Mouse (Mus musculus): ENCODE data around the gene Cntd1. TPM values are rescaled to one million over a fixed set of nuclear protein-coding genes. Genes with fewer than 3 reads are reported as not detected.

Cntd1 gene
- polyA plus RNA-seq, 1 experiment from 2014 or later = 0.72 TPM

- Histone ChIP-seq H3K4me1 (replicated peaks) (peaks cover 15% of the 10 kb centered on the region), H3K36me3 (no peaks in the 10 kb centered on the region), H3K9ac (no peak overlapping the region), H3K27ac (0 out of 2 replicates have a peak overlapping the region, but pooled peaks have one; percentile 89), H3K27me3 (replicated peaks) (no peaks in the 10 kb centered on the region), H3K9me3 (no peaks in the 10 kb centered on the region), H3K4me3 (replicated peaks) (no peak overlapping the region), H3K4me2 (replicated peaks) (peak overlapping the region; percentile 87; the same call in 1 of the 2 replicates)
- ATAC-seq = no peak
- 45% methylated on average over 4 of the region's 4 CpGs for WGBS
Measured at GRCm38 (mm10) chr11:101245071-101245470, 33.7 kb upstream of the Cntd1 start.

- no peaks in the 10 kb centered on the region for H3K36me3 ChIP-seq
- H3K27ac ChIP-seq = peak within 1 kb of the TSS; percentile 89
- H3K9me3 ChIP-seq = no peaks in the 10 kb centered on the region
- H3K27me3 ChIP-seq (replicated peaks) = no peaks in the 10 kb centered on the region
- peak within 1 kb of the TSS; percentile 56 for H3K4me3 ChIP-seq (replicated peaks)
- H3K4me2 ChIP-seq (replicated peaks) = peak within 1 kb of the TSS; percentile 87
- ATAC-seq = peak; percentile 75
- under 1% methylated on average over 58 of the region's 63 CpGs for WGBS
- peak within 1 kb of the TSS; percentile 67 for H3K9ac ChIP-seq
- H3K4me1 ChIP-seq (replicated peaks) = peaks cover 15% of the 10 kb centered on the region
Measured at GRCm38 (mm10) chr11:101245855-101246701, 32.7 kb upstream of the Cntd1 start, which contains the start of gene Ramp2. Gene Ramp2, plus strand, starts transcription at chr11:101246028.

- Histone ChIP-seq H3K36me3 (no peaks in the 10 kb centered on the region), H3K4me1 (replicated peaks) (peaks cover 15% of the 10 kb centered on the region), H3K27me3 (replicated peaks) (no peaks in the 10 kb centered on the region), H3K4me3 (replicated peaks) (peak overlapping the region; percentile 56), H3K4me2 (replicated peaks) (peak overlapping the region; percentile 87), H3K9me3 (no peaks in the 10 kb centered on the region), H3K27ac (peak overlapping the region; percentile 89), H3K9ac (peak overlapping the region; percentile 67)
- no peak; the same call in 1 of the 2 replicates for ATAC-seq
- WGBS = 14% methylated on average over 7 of the region's 7 CpGs
Measured at GRCm38 (mm10) chr11:101246702-101247012, 32.2 kb upstream of the Cntd1 start.

GRCm38 (mm10) chr11:101247521-101248030 is 31.2 kb upstream of the Cntd1 start:
- 0 out of 2 replicates have a peak overlapping the region, but pooled peaks have one; percentile 7 for H3K27ac ChIP-seq
- H3K9ac ChIP-seq = no peak overlapping the region

GRCm38 (mm10) chr11:101248258-101248994 is 30.4 kb upstream of the Cntd1 start:
- H3K4me1 ChIP-seq (replicated peaks) = peaks cover 15% of the 10 kb centered on the region
- H3K9me3 ChIP-seq = no peaks in the 10 kb centered on the region
- no peaks in the 10 kb centered on the region for H3K27me3 ChIP-seq (replicated peaks)
- WGBS = 31% methylated on average over 14 of the region's 14 CpGs
- H3K4me2 ChIP-seq (replicated peaks) = peak overlapping the region; percentile 87
- H3K4me3 ChIP-seq (replicated peaks) = no peak overlapping the region
- H3K36me3 ChIP-seq = no peaks in the 10 kb centered on the region
- 0 out of 2 replicates have a peak, but pooled peaks have one; percentile 13 for ATAC-seq
- H3K9ac ChIP-seq = no peak overlapping the region
- peak overlapping the region; percentile 38; the same call in 1 of the 2 replicates for H3K27ac ChIP-seq

More at GRCm38 (mm10) chr11:101247521-101248030, 31.2 kb upstream of the Cntd1 start:
- Histone ChIP-seq H3K4me1 (replicated peaks) (peaks cover 15% of the 10 kb centered on the region), H3K4me2 (replicated peaks) (peak overlapping the region; percentile 87), H3K4me3 (replicated peaks) (peak overlapping the region; percentile 56), H3K9me3 (no peaks in the 10 kb centered on the region), H3K27me3 (replicated peaks) (no peaks in the 10 kb centered on the region), H3K36me3 (no peaks in the 10 kb centered on the region)
- 81% methylated on average over 6 of the region's 6 CpGs for WGBS
- no peak for ATAC-seq

- Histone ChIP-seq H3K36me3 (peaks cover 1% of the 10 kb centered on the region; the same call in 1 of the 2 replicates), H3K27me3 (replicated peaks) (no peaks in the 10 kb centered on the region), H3K4me2 (replicated peaks) (no peak overlapping the region), H3K27ac (no peak overlapping the region), H3K4me1 (replicated peaks) (peaks cover 10% of the 10 kb centered on the region), H3K9ac (no peak overlapping the region), H3K9me3 (no peaks in the 10 kb centered on the region), H3K4me3 (replicated peaks) (no peak overlapping the region)
- no peak for ATAC-seq
- 68% methylated on average over 2 of the region's 2 CpGs for WGBS
Measured at GRCm38 (mm10) chr11:101251031-101251430, 27.8 kb upstream of the Cntd1 start.

GRCm38 (mm10) chr11:101252941-101253340 is 25.9 kb upstream of the Cntd1 start:
- Histone ChIP-seq H3K27ac (peak overlapping the region; percentile 95), H3K27me3 (replicated peaks) (no peaks in the 10 kb centered on the region), H3K4me2 (replicated peaks) (peak overlapping the region; percentile 86), H3K4me1 (replicated peaks) (peaks cover 7% of the 10 kb centered on the region), H3K9me3 (no peaks in the 10 kb centered on the region), H3K36me3 (peaks cover 7% of the 10 kb centered on the region), H3K4me3 (replicated peaks) (peak overlapping the region; percentile 92), H3K9ac (peak overlapping the region; percentile 91)
- ATAC-seq = no peak
- 4% methylated on average over 7 of the region's 7 CpGs for WGBS

- H3K36me3 ChIP-seq = peaks cover 13% of the 10 kb centered on the region
- H3K9me3 ChIP-seq = no peaks in the 10 kb centered on the region
- H3K27me3 ChIP-seq (replicated peaks) = no peaks in the 10 kb centered on the region
- peak within 1 kb of the TSS; percentile 95 for H3K27ac ChIP-seq
- peak within 1 kb of the TSS; percentile 92 for H3K4me3 ChIP-seq (replicated peaks)
- peaks cover 15% of the 10 kb centered on the region for H3K4me1 ChIP-seq (replicated peaks)
- ATAC-seq = peak; percentile 88
- under 1% methylated on average over 40 of the region's 40 CpGs for WGBS
- H3K9ac ChIP-seq = peak within 1 kb of the TSS; percentile 91
- peak within 1 kb of the TSS; percentile 86 for H3K4me2 ChIP-seq (replicated peaks)
Measured at GRCm38 (mm10) chr11:101253613-101254389, 25.0 kb upstream of the Cntd1 start, which contains the start of gene Vps25. Gene Vps25, plus strand, starts transcription at chr11:101253707.

- Histone ChIP-seq H3K27ac (no peak overlapping the region), H3K4me2 (replicated peaks) (no peak overlapping the region), H3K27me3 (replicated peaks) (no peaks in the 10 kb centered on the region), H3K4me1 (replicated peaks) (peaks cover 31% of the 10 kb centered on the region), H3K9me3 (no peaks in the 10 kb centered on the region), H3K4me3 (replicated peaks) (no peak overlapping the region), H3K36me3 (peaks cover 13% of the 10 kb centered on the region), H3K9ac (no peak overlapping the region)
- no peak for ATAC-seq
- WGBS = 86% methylated on average over 13 of the region's 13 CpGs
Measured at GRCm38 (mm10) chr11:101255826-101256775, 22.7 kb upstream of the Cntd1 start.

GRCm38 (mm10) chr11:101259261-101259712 is 19.5 kb upstream of the Cntd1 start:
- Histone ChIP-seq H3K4me1 (replicated peaks) (peaks cover 44% of the 10 kb centered on the region), H3K4me2 (replicated peaks) (peak overlapping the region; percentile 97), H3K9ac (peak overlapping the region; percentile 3; the same call in 1 of the 2 replicates), H3K4me3 (replicated peaks) (peak overlapping the region; percentile 72; the same call in 1 of the 2 replicates), H3K27ac (peak overlapping the region; percentile 90), H3K36me3 (peaks cover 13% of the 10 kb centered on the region), H3K27me3 (replicated peaks) (peaks cover 7% of the 10 kb centered on the region; the same call in 1 of the 2 replicates), H3K9me3 (no peaks in the 10 kb centered on the region)
- ATAC-seq = peak; percentile 57
- 11% methylated on average over 6 of the region's 6 CpGs for WGBS
